Mouse (Mus musculus): ENCODE measurements around the gene Kmt5b. TPM values are rescaled to one million over a fixed set of nuclear protein-coding genes. Genes with fewer than 3 reads are reported as not detected.
A peak's percentile ranks its signal among the peaks of the same experiment; 100 is the strongest.

Gene Kmt5b
- polyA plus RNA-seq, 1 experiment from 2014 or later = 27.3 TPM

- WGBS = 4% methylated on average over 19 of the region's 19 CpGs
- Histone ChIP-seq H3K4me3 (ENCODE audit: control insufficient read depth in 1 of 2, insufficient read depth in 1 of 2, low read depth in 1 of 2, low read length in 2 of 2) (peak overlapping the region; percentile 57 to 70), H3K27me3 (ENCODE audit: control insufficient read depth, insufficient read depth, low read length) (no peaks in the 10 kb centered on the region), H3K9ac (ENCODE audit: low read length) (peak overlapping the region; percentile 63), H3K9me3 (ENCODE audit: control insufficient read depth, low read length) (no peaks in the 10 kb centered on the region), H3K4me2 (ENCODE audit: low read length) (peak overlapping the region; percentile 84), H3K27ac (replicated peaks in 1 of 2; ENCODE audit: control insufficient read depth in 1 of 2, insufficient read depth in 1 of 2, low read depth in 2 of 2, low read length in 2 of 2) (peak overlapping the region; percentile 64 to 97), H3K36me3 (ENCODE audit: control insufficient read depth, insufficient read depth, low read length) (no peaks in the 10 kb centered on the region), H3K4me1 (ENCODE audit: control insufficient read depth in 2 of 2, insufficient read depth in 2 of 2, low read length in 2 of 2) (peaks cover 8 to 27% of the 10 kb centered on the region in 2 experiments)
- no peak for ATAC-seq (ENCODE audit: insufficient number of reproducible peaks, insufficient read depth, low FRiP score, low read depth)
These were observed 83.7 kb downstream of the Kmt5b start for GRCm38 (mm10) chr19:3850847-3851469.

GRCm38 (mm10) chr19:3851502-3851962 is 84.3 kb downstream of the Kmt5b start, which contains the start of gene Chka:
Gene Chka, plus strand, starts transcription at chr19:3851773.
- H3K27me3 ChIP-seq (ENCODE audit: control insufficient read depth, insufficient read depth, low read length) = no peaks in the 10 kb centered on the region
- H3K4me2 ChIP-seq (ENCODE audit: low read length) = peak within 1 kb of the TSS; percentile 84
- under 1% methylated on average over 44 of the region's 54 CpGs for WGBS
- peak; percentile 97 for ATAC-seq (ENCODE audit: insufficient number of reproducible peaks, insufficient read depth, low FRiP score, low read depth)
- no peaks in the 10 kb centered on the region for H3K36me3 ChIP-seq (ENCODE audit: control insufficient read depth, insufficient read depth, low read length)
- no peaks in the 10 kb centered on the region for H3K9me3 ChIP-seq (ENCODE audit: control insufficient read depth, low read length)
- peaks cover 8 to 27% of the 10 kb centered on the region in 2 experiments for H3K4me1 ChIP-seq (ENCODE audit: control insufficient read depth in 2 of 2, insufficient read depth in 2 of 2, low read length in 2 of 2)
- peak within 1 kb of the TSS; percentile 97 to 98 for H3K27ac ChIP-seq (replicated peaks in 1 of 2; ENCODE audit: control insufficient read depth in 1 of 2, insufficient read depth in 1 of 2, low read depth in 2 of 2, low read length in 2 of 2)
- H3K9ac ChIP-seq (ENCODE audit: low read length) = peak within 1 kb of the TSS; percentile 85
- H3K4me3 ChIP-seq (ENCODE audit: control insufficient read depth in 1 of 2, insufficient read depth in 1 of 2, low read depth in 1 of 2, low read length in 2 of 2) = peak within 1 kb of the TSS; percentile 70 to 91

- H3K9me3 ChIP-seq (ENCODE audit: control insufficient read depth, low read length) = no peaks in the 10 kb centered on the region
- peak overlapping the region; percentile 84 for H3K4me2 ChIP-seq (ENCODE audit: low read length)
- H3K27me3 ChIP-seq (ENCODE audit: control insufficient read depth, insufficient read depth, low read length) = no peaks in the 10 kb centered on the region
- ATAC-seq (ENCODE audit: insufficient number of reproducible peaks, insufficient read depth, low FRiP score, low read depth) = peak; percentile 53
- H3K27ac ChIP-seq (replicated peaks in 1 of 2; ENCODE audit: control insufficient read depth in 1 of 2, insufficient read depth in 1 of 2, low read depth in 2 of 2, low read length in 2 of 2) = peak overlapping the region; percentile 97 to 98
- H3K9ac ChIP-seq (ENCODE audit: low read length) = peak overlapping the region; percentile 85
- H3K4me1 ChIP-seq (ENCODE audit: control insufficient read depth in 2 of 2, insufficient read depth in 2 of 2, low read length in 2 of 2) = peaks cover 8 to 27% of the 10 kb centered on the region in 2 experiments
- WGBS = under 1% methylated on average over 66 of the region's 74 CpGs
- H3K4me3 ChIP-seq (ENCODE audit: control insufficient read depth in 1 of 2, insufficient read depth in 1 of 2, low read depth in 1 of 2, low read length in 2 of 2) = peak overlapping the region; percentile 70 to 91
- H3K36me3 ChIP-seq (ENCODE audit: control insufficient read depth, insufficient read depth, low read length) = no peaks in the 10 kb centered on the region
These were observed 84.9 kb downstream of the Kmt5b start for GRCm38 (mm10) chr19:3851979-3852681.

GRCm38 (mm10) chr19:3853121-3853520 is 85.9 kb downstream of the Kmt5b start:
- Histone ChIP-seq H3K27me3 (ENCODE audit: control insufficient read depth, insufficient read depth, low read length) (no peaks in the 10 kb centered on the region), H3K4me3 (ENCODE audit: control insufficient read depth in 1 of 2, insufficient read depth in 1 of 2, low read depth in 1 of 2, low read length in 2 of 2) (peak overlapping the region in 1 of 2 experiments; percentile 70; a peak in 1 of 4 replicates), H3K9me3 (ENCODE audit: control insufficient read depth, low read length) (no peaks in the 10 kb centered on the region), H3K4me1 (ENCODE audit: control insufficient read depth in 2 of 2, insufficient read depth in 2 of 2, low read length in 2 of 2) (peaks cover 8 to 27% of the 10 kb centered on the region in 2 experiments), H3K9ac (ENCODE audit: low read length) (no peak overlapping the region), H3K36me3 (ENCODE audit: control insufficient read depth, insufficient read depth, low read length) (no peaks in the 10 kb centered on the region), H3K4me2 (ENCODE audit: low read length) (peak overlapping the region; percentile 84), H3K27ac (replicated peaks in 1 of 2; ENCODE audit: control insufficient read depth in 1 of 2, insufficient read depth in 1 of 2, low read depth in 2 of 2, low read length in 2 of 2) (no peak overlapping the region)
- 89% methylated on average over 10 of the region's 10 CpGs for WGBS
- no peak for ATAC-seq (ENCODE audit: insufficient number of reproducible peaks, insufficient read depth, low FRiP score, low read depth)

- Histone ChIP-seq H3K4me1 (ENCODE audit: control insufficient read depth in 2 of 2, insufficient read depth in 2 of 2, low read length in 2 of 2) (peaks cover 8 to 27% of the 10 kb centered on the region in 2 experiments), H3K4me3 (ENCODE audit: control insufficient read depth in 1 of 2, insufficient read depth in 1 of 2, low read depth in 1 of 2, low read length in 2 of 2) (no peak overlapping the region), H3K27me3 (ENCODE audit: control insufficient read depth, insufficient read depth, low read length) (no peaks in the 10 kb centered on the region), H3K4me2 (ENCODE audit: low read length) (no peak overlapping the region), H3K9me3 (ENCODE audit: control insufficient read depth, low read length) (no peaks in the 10 kb centered on the region), H3K9ac (ENCODE audit: low read length) (no peak overlapping the region), H3K27ac (replicated peaks in 1 of 2; ENCODE audit: control insufficient read depth in 1 of 2, insufficient read depth in 1 of 2, low read depth in 2 of 2, low read length in 2 of 2) (no peak overlapping the region), H3K36me3 (ENCODE audit: control insufficient read depth, insufficient read depth, low read length) (no peaks in the 10 kb centered on the region)
- 89% methylated on average over 1 of the region's 1 CpGs for WGBS
- ATAC-seq (ENCODE audit: insufficient number of reproducible peaks, insufficient read depth, low FRiP score, low read depth) = no peak
These were observed 86.7 kb downstream of the Kmt5b start for GRCm38 (mm10) chr19:3853891-3854290.

GRCm38 (mm10) chr19:3855091-3855490 is 87.9 kb downstream of the Kmt5b start:
- Histone ChIP-seq H3K4me3 (ENCODE audit: control insufficient read depth in 1 of 2, insufficient read depth in 1 of 2, low read depth in 1 of 2, low read length in 2 of 2) (no peak overlapping the region), H3K4me1 (ENCODE audit: control insufficient read depth in 2 of 2, insufficient read depth in 2 of 2, low read length in 2 of 2) (peaks cover 8 to 27% of the 10 kb centered on the region in 2 experiments), H3K36me3 (ENCODE audit: control insufficient read depth, insufficient read depth, low read length) (no peaks in the 10 kb centered on the region), H3K4me2 (ENCODE audit: low read length) (0 out of 2 replicates have a peak overlapping the region, but pooled peaks have one; percentile 2), H3K27ac (replicated peaks in 1 of 2; ENCODE audit: control insufficient read depth in 1 of 2, insufficient read depth in 1 of 2, low read depth in 2 of 2, low read length in 2 of 2) (no peak overlapping the region; a peak in 1 of 4 replicates), H3K9me3 (ENCODE audit: control insufficient read depth, low read length) (no peaks in the 10 kb centered on the region), H3K27me3 (ENCODE audit: control insufficient read depth, insufficient read depth, low read length) (no peaks in the 10 kb centered on the region), H3K9ac (ENCODE audit: low read length) (no peak overlapping the region)
- 77% methylated on average over 6 of the region's 6 CpGs for WGBS
- ATAC-seq (ENCODE audit: insufficient number of reproducible peaks, insufficient read depth, low FRiP score, low read depth) = no peak

GRCm38 (mm10) chr19:3855601-3856000 is 88.4 kb downstream of the Kmt5b start:
- Histone ChIP-seq H3K4me1 (ENCODE audit: control insufficient read depth in 2 of 2, insufficient read depth in 2 of 2, low read length in 2 of 2) (peaks cover 8 to 24% of the 10 kb centered on the region in 2 experiments), H3K4me3 (ENCODE audit: control insufficient read depth in 1 of 2, insufficient read depth in 1 of 2, low read depth in 1 of 2, low read length in 2 of 2) (no peak overlapping the region), H3K9me3 (ENCODE audit: control insufficient read depth, low read length) (no peaks in the 10 kb centered on the region), H3K9ac (ENCODE audit: low read length) (no peak overlapping the region), H3K4me2 (ENCODE audit: low read length) (0 out of 2 replicates have a peak overlapping the region, but pooled peaks have one; percentile 2), H3K27me3 (ENCODE audit: control insufficient read depth, insufficient read depth, low read length) (no peaks in the 10 kb centered on the region), H3K36me3 (ENCODE audit: control insufficient read depth, insufficient read depth, low read length) (no peaks in the 10 kb centered on the region), H3K27ac (replicated peaks in 1 of 2; ENCODE audit: control insufficient read depth in 1 of 2, insufficient read depth in 1 of 2, low read depth in 2 of 2, low read length in 2 of 2) (no peak overlapping the region; a peak in 1 of 4 replicates)
- no peak for ATAC-seq (ENCODE audit: insufficient number of reproducible peaks, insufficient read depth, low FRiP score, low read depth)
- 27% methylated on average over 4 of the region's 4 CpGs for WGBS
